Mouse (Mus musculus) v-Abl transformed pro-B cells (cell line): ENCODE data around the gene Clybl.

ENCODE experiments used
- in situ Hi-C, 2 experiments: fragments of 400-800 bp; cut with MboI; formaldehyde crosslinking; loops; one replicate each; pipeline ENCODE4 v1.15.1; 2025; ENCODE audit not compliant: unreplicated experiment in 2 of 2

Clybl gene

GRCm38 (mm10) chr14:122405897-122406540 is 224.5 kb downstream of the Clybl start:
- in situ Hi-C loops = no loop called here

GRCm38 (mm10) chr14:122406541-122407219 is 225.2 kb downstream of the Clybl start:
- in situ Hi-C loops = no loop called here

- in situ Hi-C loops = no loop called here
Observed at GRCm38 (mm10) chr14:122412841-122413541, 231.5 kb downstream of the Clybl start.

- in situ Hi-C loops = no loop called here
Observed at GRCm38 (mm10) chr14:122413542-122413928, 232.0 kb downstream of the Clybl start.

- in situ Hi-C loops = no loop called here
Observed at GRCm38 (mm10) chr14:122414786-122415185, 233.3 kb downstream of the Clybl start.

GRCm38 (mm10) chr14:122416166-122416771 is 234.8 kb downstream of the Clybl start:
- in situ Hi-C loops = no loop called here

- in situ Hi-C loops = no loop called here
Observed at GRCm38 (mm10) chr14:122424441-122424840, 242.9 kb downstream of the Clybl start.

GRCm38 (mm10) chr14:122426529-122427203 is 245.2 kb downstream of the Clybl start:
- in situ Hi-C loops = no loop called here

GRCm38 (mm10) chr14:122427204-122427560 is 245.7 kb downstream of the Clybl start:
- in situ Hi-C loops = no loop called here

GRCm38 (mm10) chr14:122427654-122428053 is 246.2 kb downstream of the Clybl start:
- in situ Hi-C loops = no loop called here

GRCm38 (mm10) chr14:122432558-122432957 is 251.1 kb downstream of the Clybl start:
- in situ Hi-C loops = no loop called here

GRCm38 (mm10) chr14:122434039-122434438 is 252.5 kb downstream of the Clybl start:
- in situ Hi-C loops = no loop called here

GRCm38 (mm10) chr14:122436850-122437249 is 255.3 kb downstream of the Clybl start:
- in situ Hi-C loops = no loop called here

GRCm38 (mm10) chr14:122449601-122450495 is 268.3 kb downstream of the Clybl start:
- in situ Hi-C loops = no loop called here

- in situ Hi-C loops = no loop called here
Observed at GRCm38 (mm10) chr14:122450496-122451382, 269.2 kb downstream of the Clybl start, which contains the start of gene Gm5089. Gene Gm5089 (minus strand): TSS chr14:122451115.

GRCm38 (mm10) chr14:122451551-122452145 is 270.1 kb downstream of the Clybl start:
- in situ Hi-C loops = no loop called here
